Mouse (Mus musculus) CD4-positive helper T cell, adult 2 months (primary cell): ENCODE results near the gene Pgm2l1.
A peak's percentile ranks its signal among the peaks of the same experiment; 100 is the strongest.
"Not testable (repeated sequence)": the region's sequence is repeated elsewhere in the genome, so short reads cannot be mapped to it uniquely, and the experiment has no call there.

Source experiments
- DNase-seq: peaks from one replicate; pipeline ENCODE4 v3.0.0-alpha.2; 2012; ENCODE audit warnings: low read depth, missing footprints, low spot score

Gene Pgm2l1

GRCm38 (mm10) chr7:100228957-100229356 lies 1.8 kb downstream of the Pgm2l1 start:
- DNase-seq: peak; percentile 35

- no peak for DNase-seq
Observed at GRCm38 (mm10) chr7:100230646-100231045, 3.5 kb downstream of the Pgm2l1 start.

GRCm38 (mm10) chr7:100231661-100232060 lies 4.5 kb downstream of the Pgm2l1 start:
- no peak for DNase-seq

- no peak for DNase-seq
Observed at GRCm38 (mm10) chr7:100233681-100234080, 6.5 kb downstream of the Pgm2l1 start.

- DNase-seq: peak; percentile 58
Observed at GRCm38 (mm10) chr7:100234264-100234885, 7.2 kb downstream of the Pgm2l1 start.

- DNase-seq: no peak
Observed at GRCm38 (mm10) chr7:100238271-100238670, 11.1 kb downstream of the Pgm2l1 start.

- DNase-seq: no peak
Observed at GRCm38 (mm10) chr7:100240601-100241000, 13.4 kb downstream of the Pgm2l1 start.

GRCm38 (mm10) chr7:100243007-100243406 lies 15.8 kb downstream of the Pgm2l1 start:
- no peak for DNase-seq

- no peak for DNase-seq
Observed at GRCm38 (mm10) chr7:100244225-100244624, 17.0 kb downstream of the Pgm2l1 start.

- DNase-seq: no peak
Observed at GRCm38 (mm10) chr7:100245176-100245575, 18.0 kb downstream of the Pgm2l1 start.

- no peak for DNase-seq
Observed at GRCm38 (mm10) chr7:100250667-100251066, 23.5 kb downstream of the Pgm2l1 start.

GRCm38 (mm10) chr7:100262350-100262749 lies 35.2 kb downstream of the Pgm2l1 start:
- no peak for DNase-seq

GRCm38 (mm10) chr7:100264934-100265333 lies 37.7 kb downstream of the Pgm2l1 start:
- DNase-seq: not testable (repeated sequence)

GRCm38 (mm10) chr7:100272369-100272768 lies 45.2 kb downstream of the Pgm2l1 start:
- DNase-seq: no peak

GRCm38 (mm10) chr7:100274507-100274906 lies 47.3 kb downstream of the Pgm2l1 start:
- no peak for DNase-seq

- DNase-seq: peak; percentile 14
Observed at GRCm38 (mm10) chr7:100276397-100276796, 49.2 kb downstream of the Pgm2l1 start.

- DNase-seq: peak; percentile 50
Observed at GRCm38 (mm10) chr7:100279803-100280202, 52.6 kb downstream of the Pgm2l1 start.

GRCm38 (mm10) chr7:100281596-100281995 lies 54.4 kb downstream of the Pgm2l1 start:
- DNase-seq: no peak

GRCm38 (mm10) chr7:100283298-100283697 lies 56.1 kb downstream of the Pgm2l1 start:
- DNase-seq: no peak

GRCm38 (mm10) chr7:100285383-100285782 lies 58.2 kb downstream of the Pgm2l1 start, which contains the start of gene P4ha3:
Gene P4ha3 (plus strand): TSS chr7:100285520.
- peak; percentile 20 for DNase-seq

- DNase-seq: no peak
Observed at GRCm38 (mm10) chr7:100287748-100288578, 60.8 kb downstream of the Pgm2l1 start.

GRCm38 (mm10) chr7:100288622-100289021 lies 61.4 kb downstream of the Pgm2l1 start:
- DNase-seq: no peak

GRCm38 (mm10) chr7:100293546-100293945 lies 66.4 kb downstream of the Pgm2l1 start:
- no peak for DNase-seq
